Mouse (Mus musculus) MEL (cell line): ENCODE results near the gene 4930447C04Rik. TPM values are rescaled to one million over a fixed set of nuclear protein-coding genes. Genes with fewer than 3 reads are reported as not detected.

Source experiments
- DNase-seq: peaks from one replicate; pipeline ENCODE4 v3.0.0; 2011; ENCODE audit warnings: low read depth, low spot score
- H3K27ac ChIP-seq: 2 replicates; pipeline ENCODE4 v1.5.1; 2012; ENCODE audit warnings: low read depth, mild to moderate bottlenecking, control low read depth, low read length, moderate library complexity; ENCODE audit not compliant: control insufficient read depth
- H3K27me3 ChIP-seq, 2 experiments: fragments of 150-350 bp in 1 of 2; sonication (generic) in 1 of 2; 2 replicates each; pipeline ENCODE4 v1.6.1; 2012; ENCODE audit warnings: low read length in 2 of 2, mild to moderate bottlenecking in 2 of 2, improper control_type of control experiment in 1 of 2, moderate library complexity in 1 of 2; ENCODE audit not compliant: insufficient read depth in 2 of 2, control insufficient read depth in 1 of 2
- H3K36me3 ChIP-seq, 2 experiments: 2 replicates each; pipeline ENCODE4 v1.6.1; 2012 to 2014; ENCODE audit warnings: low read length in 2 of 2, improper control_type of control experiment in 1 of 2, inconsistent platforms in 1 of 2, mild to moderate bottlenecking in 1 of 2; ENCODE audit not compliant: insufficient read depth in 2 of 2, control insufficient read depth in 1 of 2
- H3K4me1 ChIP-seq, 2 experiments: fragments of 150-350 bp in 1 of 2; sonication (generic) in 1 of 2; 2 replicates each; pipeline ENCODE4 v1.6.1; 2012; ENCODE audit warnings: low read length in 2 of 2, improper control_type of control experiment in 1 of 2, mild to moderate bottlenecking in 1 of 2; ENCODE audit not compliant: insufficient read depth in 2 of 2, control insufficient read depth in 1 of 2
- H3K4me3 ChIP-seq, 2 experiments: fragments of 150-350 bp in 1 of 2; sonication (generic) in 1 of 2; 2 replicates each; pipeline ENCODE4 v1.5.1; 2012; ENCODE audit warnings: low read depth in 2 of 2, low read length in 2 of 2, mild to moderate bottlenecking in 2 of 2, moderate library complexity in 2 of 2, control low read depth in 1 of 2, improper control_type of control experiment in 1 of 2; ENCODE audit not compliant: control insufficient read depth in 1 of 2, insufficient read depth in 1 of 2
- H3K79me2 ChIP-seq: 2 replicates; pipeline ENCODE4 v1.6.1; 2012; ENCODE audit warnings: mild to moderate bottlenecking, low read length, moderate library complexity; ENCODE audit not compliant: control insufficient read depth, poor library complexity, insufficient read depth
- H3K9ac ChIP-seq: 2 replicates; pipeline ENCODE4 v1.6.1; 2012; ENCODE audit warnings: low read depth, mild to moderate bottlenecking, control low read depth, low read length, moderate library complexity; ENCODE audit not compliant: control insufficient read depth, poor library complexity, severe bottlenecking
- H3K9me3 ChIP-seq: fragments of 150-350 bp; sonication (generic); replicated peaks from 2 replicates; pipeline ENCODE4 v1.6.1; 2012; ENCODE audit warnings: mild to moderate bottlenecking, low read length, improper control_type of control experiment, moderate library complexity; ENCODE audit not compliant: insufficient read depth
- BHLHE40 ChIP-seq: IDR thresholded peaks from 2 replicates; pipeline ENCODE4 v1.6.1; 2012; ENCODE audit warnings: low read depth, mild to moderate bottlenecking, inconsistent platforms, low read length, improper control_type of control experiment, borderline replicate concordance
- CHD2 ChIP-seq: IDR thresholded peaks from 2 replicates; pipeline ENCODE4 v1.6.1; 2011; ENCODE audit warnings: low read length, improper control_type of control experiment
- CTCF ChIP-seq, 3 experiments: IDR thresholded peaks in 2 of 3; conservative IDR thresholded peaks in 1 of 3; 2 replicates each; pipeline ENCODE4 v1.5.1; 2011 to 2012; ENCODE audit warnings: low read length in 3 of 3, low read depth in 2 of 3, mild to moderate bottlenecking in 2 of 3, improper control_type of control experiment in 1 of 3, inconsistent platforms in 1 of 3, mixed read lengths in 1 of 3, moderate library complexity in 1 of 3; ENCODE audit not compliant: control insufficient read depth in 1 of 3, insufficient read depth in 1 of 3, poor library complexity in 1 of 3, severe bottlenecking in 1 of 3
- EP300 ChIP-seq, 2 experiments: IDR thresholded peaks; 2 replicates each; pipeline ENCODE4 v1.6.1; 2011; ENCODE audit warnings: improper control_type of control experiment in 2 of 2, low read length in 2 of 2, low read depth in 1 of 2, mild to moderate bottlenecking in 1 of 2
- GABPA ChIP-seq: IDR thresholded peaks from 2 replicates; pipeline ENCODE4 v1.6.1; 2012; ENCODE audit warnings: low read depth, mild to moderate bottlenecking, inconsistent platforms, low read length, improper control_type of control experiment, moderate library complexity
- HCFC1 ChIP-seq: IDR thresholded peaks from 2 replicates; pipeline ENCODE4 v1.6.1; 2012; ENCODE audit warnings: low read depth, mild to moderate bottlenecking, inconsistent platforms, low read length, improper control_type of control experiment, moderate library complexity
- MAFK ChIP-seq: IDR thresholded peaks from 2 replicates; pipeline ENCODE4 v1.6.1; 2011; ENCODE audit warnings: low read depth, mild to moderate bottlenecking, low read length, improper control_type of control experiment, borderline replicate concordance
- MEF2A ChIP-seq: IDR thresholded peaks from 2 replicates; pipeline ENCODE4 v1.6.1; 2014; ENCODE audit warnings: low read depth, mild to moderate bottlenecking, inconsistent platforms, low read length, improper control_type of control experiment; ENCODE audit not compliant: poor library complexity, insufficient replicate concordance, severe bottlenecking; ENCODE audit errors: extremely low read depth
- MXI1 ChIP-seq: IDR thresholded peaks from 2 replicates; pipeline ENCODE4 v1.6.1; 2011; ENCODE audit warnings: mild to moderate bottlenecking, low read depth, low read length, improper control_type of control experiment
- NELFE ChIP-seq: IDR thresholded peaks from 2 replicates; pipeline ENCODE4 v1.6.1; 2011; ENCODE audit warnings: low read depth, low read length, improper control_type of control experiment
- POLR2AphosphoS2 ChIP-seq: IDR thresholded peaks from 2 replicates; pipeline ENCODE4 v1.6.1; 2011; ENCODE audit warnings: low read length, improper control_type of control experiment
- RAD21 ChIP-seq: IDR thresholded peaks from 2 replicates; pipeline ENCODE4 v1.6.1; 2011; ENCODE audit warnings: mild to moderate bottlenecking, low read depth, low read length, improper control_type of control experiment
- SIN3A ChIP-seq: IDR thresholded peaks from 2 replicates; pipeline ENCODE4 v1.6.1; 2012; ENCODE audit warnings: low read length, improper control_type of control experiment, inconsistent platforms
- TBP ChIP-seq: IDR thresholded peaks from 2 replicates; pipeline ENCODE4 v1.8.0; 2011; ENCODE audit warnings: low read depth, low read length, improper control_type of control experiment
- UBTF ChIP-seq: IDR thresholded peaks from 2 replicates; pipeline ENCODE4 v1.6.1; 2012; ENCODE audit warnings: low read depth, mild to moderate bottlenecking, inconsistent platforms, low read length, improper control_type of control experiment, moderate library complexity, borderline replicate concordance; ENCODE audit not compliant: insufficient read depth
- USF1 ChIP-seq: IDR thresholded peaks from 2 replicates; pipeline ENCODE4 v1.6.1; 2014; ENCODE audit warnings: low read depth, mild to moderate bottlenecking, inconsistent platforms, low read length, improper control_type of control experiment, moderate library complexity
- USF2 ChIP-seq, 2 experiments: IDR thresholded peaks; 2 replicates each; pipeline ENCODE4 v1.6.1; 2011 to 2012; ENCODE audit warnings: improper control_type of control experiment in 2 of 2, low read length in 2 of 2, borderline replicate concordance in 1 of 2, inconsistent platforms in 1 of 2, low read depth in 1 of 2, mild to moderate bottlenecking in 1 of 2; ENCODE audit not compliant: insufficient read depth in 1 of 2
- ZMIZ1 ChIP-seq: IDR thresholded peaks from 2 replicates; pipeline ENCODE4 v1.6.1; 2012; ENCODE audit warnings: low read depth, mild to moderate bottlenecking, inconsistent platforms, low read length, improper control_type of control experiment, moderate library complexity
- ZNF384 ChIP-seq: IDR thresholded peaks from 2 replicates; pipeline ENCODE4 v1.6.1; 2012; ENCODE audit warnings: low read depth, mild to moderate bottlenecking, inconsistent platforms, low read length, improper control_type of control experiment
- polyA plus RNA-seq, 2 experiments: library from polyadenylated mRNA; stranded (reverse) in 1 of 2; unstranded in 1 of 2; fragments of >175 nt in 1 of 2; fragments of >200 nt in 1 of 2; gene quantifications; 2 replicates each; pipeline versions ENCODE4 v1.2.1 to v1.2.4; 2012; ENCODE audit warnings: low replicate concordance in 2 of 2, low read depth in 1 of 2; ENCODE audit not compliant: insufficient read length in 2 of 2, insufficient read depth in 1 of 2, missing spikeins in 1 of 2
- total RNA-seq: library from RNA; depleted of rRNA; stranded (reverse); fragments of 300-350 nt; gene quantifications from 2 replicates; pipeline ENCODE4 v1.2.3, GENCODE M21; 2012

4930447C04Rik gene
- total and polyA plus RNA-seq, 3 experiments, result not detected

GRCm38 (mm10) chr12:72940822-72941397 is 336 bp upstream of the 4930447C04Rik start:
- TF ChIP-seq TBP (no peak), GABPA (no peak), POLR2AphosphoS2 (no peak), HCFC1 (no peak), UBTF (no peak), MAFK (no peak), RAD21 (no peak), ZMIZ1 (no peak), USF2 (IDR thresholded peaks at IDR 0.05; ENCODE audit: borderline replicate concordance in 1 of 2, insufficient read depth in 1 of 2, low read depth in 1 of 2, low read length in 2 of 2) (no peak), CHD2 (no peak)
- Histone ChIP-seq H3K9ac (no peak overlapping the region), H3K4me3 (no peak overlapping the region), H3K79me2 (no peaks in the 10 kb centered on the region), H3K4me1 (no peaks in the 10 kb centered on the region), H3K36me3 (no peaks in the 10 kb centered on the region), H3K27ac (no peak overlapping the region), H3K9me3 (no peaks in the 10 kb centered on the region), H3K27me3 (0 out of 4 replicates have a peak, but pooled peaks cover under 1 to 1% of the 10 kb centered on the region in 2 experiments)
- DNase-seq, result no peak

GRCm38 (mm10) chr12:72939616-72940015 is 958 bp downstream of the 4930447C04Rik start, which contains the start of gene Six6:
Gene Six6, plus strand, starts transcription at chr12:72939892.
- DNase-seq, result no peak
- no peaks in the 10 kb centered on the region for H3K36me3 ChIP-seq
- H3K27me3 ChIP-seq, result peaks cover 1 to 4% of the 10 kb centered on the region in 2 experiments; a peak in 1 of 4 replicates
- no peak within 1 kb of the TSS for H3K9ac ChIP-seq
- TF ChIP-seq MXI1 (no peak), HCFC1 (no peak), EP300 (IDR thresholded peaks at IDR 0.05; ENCODE audit: low read depth in 1 of 2, low read length in 2 of 2) (no peak), CTCF (IDR thresholded peaks at IDR 0.05 in 2 of 3, conservative IDR thresholded peaks at IDR 0.05 in 1 of 3; ENCODE audit: control insufficient read depth in 1 of 3, insufficient read depth in 1 of 3, low read depth in 2 of 3, low read length in 3 of 3, poor library complexity in 1 of 3, severe bottlenecking in 1 of 3) (no peak), NELFE (no peak), MEF2A (no peak), SIN3A (no peak), BHLHE40 (no peak), ZMIZ1 (no peak), GABPA (no peak), MAFK (no peak), RAD21 (no peak), ZNF384 (no peak), USF2 (IDR thresholded peaks at IDR 0.05; ENCODE audit: borderline replicate concordance in 1 of 2, insufficient read depth in 1 of 2, low read depth in 1 of 2, low read length in 2 of 2) (no peak), USF1 (no peak), CHD2 (no peak)
- TF ChIP-seq, all 39 proteins: peak for 0
- no peaks in the 10 kb centered on the region for H3K9me3 ChIP-seq
- H3K4me1 ChIP-seq, result no peaks in the 10 kb centered on the region
- H3K79me2 ChIP-seq, result no peaks in the 10 kb centered on the region
- H3K27ac ChIP-seq, result no peak within 1 kb of the TSS
- no peak within 1 kb of the TSS for H3K4me3 ChIP-seq
